ENCODE assay signal across 26 mouse cellular contexts in genomic region chr3:131248444-131248843, GRCm38 (mm10). TPM values are rescaled to one million over a fixed set of nuclear protein-coding genes. Genes with fewer than 3 reads are reported as not detected.
A peak's percentile ranks its signal among the peaks of the same experiment; 100 is the strongest.
DNase-seq lines count a peak whose midpoint lies in the region; ATAC-seq and TF ChIP-seq lines count a peak whose summit lies in the region.
"Had no signal": no experiment of that assay in that cellular context is flagged by ENCODE, and none has a peak within 500 bp of the region (broad histone marks: within the 10 kb centered on the region; RNA-seq: fewer than 3 reads in every experiment).

No protein-coding gene starts in this region.

- peak overlapping the region; percentile 34; the same call in 1 of the 2 replicates for H3K27ac ChIP-seq in liver, postnatal 0 days (ENCODE audit: low read depth)
- no peak overlapping the region for H3K27ac ChIP-seq in liver, embryonic 12.5 days
- H3K27ac ChIP-seq in limb, embryonic 15.5 days: peak overlapping the region; percentile 17; the same call in 1 of the 2 replicates
- H3K27ac ChIP-seq: embryonic facial prominence, embryonic 12.5 days; embryonic facial prominence, embryonic 15.5 days; gastrocnemius, adult 2 months; heart, embryonic 13.5 days; hindbrain, embryonic 14.5 days; hindbrain, postnatal 0 days had no signal

- no peak overlapping the region for H3K4me2 ChIP-seq in liver, postnatal 0 days (ENCODE audit: low read depth, low read length)
- H3K4me2 ChIP-seq in liver, embryonic 12.5 days: no peak overlapping the region
- H3K4me2 ChIP-seq in limb, embryonic 15.5 days: no peak overlapping the region
- H3K4me2 ChIP-seq: embryonic facial prominence, embryonic 12.5 days; embryonic facial prominence, embryonic 15.5 days; heart, embryonic 13.5 days; hindbrain, embryonic 14.5 days had no signal

- peak; percentile 27 for DNase-seq in liver, postnatal 0 days
- peak; percentile 10 for DNase-seq in R1 (ENCODE audit: low read depth, low spot score)
- no peak for DNase-seq in cerebellum, postnatal 36 days
- DNase-seq in left cerebral cortex, postnatal 25 days (ENCODE audit: low spot score in 2 of 2): no peak
- DNase-seq: adrenal gland, adult 2 months; adrenal gland, postnatal 14 days; cerebellum, adult 11-12 months; cerebellum, adult 8-10 months; cerebellum, postnatal 10 days; forebrain, postnatal 0 days; gastrocnemius, adult 2 months; gastrocnemius, postnatal 14 days; heart, adult 18-20 months; heart, postnatal 14 days; heart, postnatal 4 days had no signal

- no peak for ATAC-seq in liver, postnatal 0 days
- ATAC-seq in liver, embryonic 12.5 days: no peak
- no peak for ATAC-seq in limb, embryonic 15.5 days (ENCODE audit: insufficient number of reproducible peaks, low FRiP score, low TSS enrichment, low read depth)
- ATAC-seq: forebrain, embryonic 14.5 days; forebrain, postnatal 0 days; hindbrain, postnatal 0 days; inflammation-experienced regulatory T-cells, adult 6 months; Patski had no signal

- TF ChIP-seq CTCF in liver, postnatal 0 days (IDR thresholded peaks at IDR 0.05; ENCODE audit: low read depth): no peak

- no peaks in the 10 kb centered on the region for H3K27me3 ChIP-seq in liver, postnatal 0 days (ENCODE audit: insufficient read depth, low read length)
- H3K27me3 ChIP-seq in liver, embryonic 12.5 days (replicated peaks): no peaks in the 10 kb centered on the region
- H3K27me3 ChIP-seq in limb, embryonic 15.5 days: no peaks in the 10 kb centered on the region
- H3K27me3 ChIP-seq: embryonic facial prominence, embryonic 12.5 days; embryonic facial prominence, embryonic 15.5 days; heart, embryonic 13.5 days; Patski had no signal

- H3K4me1 ChIP-seq in liver, postnatal 0 days (ENCODE audit: insufficient read depth): peaks cover 5% of the 10 kb centered on the region; the same call in 1 of the 2 replicates
- H3K4me1 ChIP-seq in liver, embryonic 12.5 days: 0 out of 2 replicates have a peak, but pooled peaks cover 6% of the 10 kb centered on the region
- no peaks in the 10 kb centered on the region for H3K4me1 ChIP-seq in limb, embryonic 15.5 days

- TF ChIP-seq EP300 in liver, postnatal 0 days (IDR thresholded peaks at IDR 0.05; ENCODE audit: low read depth): no peak

- H3K36me3 ChIP-seq in liver, postnatal 0 days (replicated peaks; ENCODE audit: insufficient read depth, low read length): peaks cover 15% of the 10 kb centered on the region
- H3K36me3 ChIP-seq in liver, embryonic 12.5 days: peaks cover 48% of the 10 kb centered on the region
- H3K36me3 ChIP-seq in limb, embryonic 15.5 days: peaks cover 51% of the 10 kb centered on the region

- no peak overlapping the region for H3K4me3 ChIP-seq in liver, postnatal 0 days (ENCODE audit: low read depth, low read length)
- H3K4me3 ChIP-seq in liver, embryonic 12.5 days: no peak overlapping the region
- no peak overlapping the region for H3K4me3 ChIP-seq in limb, embryonic 15.5 days
- H3K4me3 ChIP-seq: embryonic facial prominence, embryonic 12.5 days; embryonic facial prominence, embryonic 15.5 days; gastrocnemius, adult 2 months; heart, embryonic 13.5 days had no signal

- no peaks in the 10 kb centered on the region for H3K9me3 ChIP-seq in liver, postnatal 0 days (ENCODE audit: low read length)
- H3K9me3 ChIP-seq in liver, embryonic 12.5 days (replicated peaks): no peaks in the 10 kb centered on the region
- no peaks in the 10 kb centered on the region for H3K9me3 ChIP-seq in limb, embryonic 15.5 days
- H3K9me3 ChIP-seq: embryonic facial prominence, embryonic 12.5 days; embryonic facial prominence, embryonic 15.5 days; G1E; heart, embryonic 13.5 days had no signal

- 68% methylated on average over 10 of the region's 10 CpGs for WGBS in liver, postnatal 0 days (ENCODE audit: insufficient replicate concordance)
- WGBS in liver, embryonic 12.5 days (ENCODE audit: insufficient replicate concordance): 80% methylated on average over 10 of the region's 10 CpGs
- WGBS in limb, embryonic 15.5 days: 86% methylated on average over 10 of the region's 10 CpGs

- intact Hi-C loops in left cerebral cortex, postnatal 25 days (cut with DNase I): no loop called here

- no peak overlapping the region for H3K9ac ChIP-seq in liver, postnatal 0 days (replicated peaks)
- H3K9ac ChIP-seq in liver, embryonic 12.5 days: no peak overlapping the region
- no peak overlapping the region for H3K9ac ChIP-seq in limb, embryonic 15.5 days
- H3K9ac ChIP-seq: embryonic facial prominence, embryonic 12.5 days; embryonic facial prominence, embryonic 15.5 days; forebrain, postnatal 0 days; heart, embryonic 13.5 days; hindbrain, embryonic 14.5 days had no signal

RNA-seq across cellular contexts. Expression of gene Hadh, which starts 23.5 kb away (rescaled TPM):
- 279 and 305 TPM in 2 replicates for polyA plus RNA-seq in liver, postnatal 0 days (2015; fragmentation: Nextera tagmentation; extraction: Ambion mirVana)
- polyA plus RNA-seq in liver, embryonic 12.5 days (2016; fragmentation: Nextera tagmentation; extraction: Ambion mirVana): 72.7 and 74.3 TPM in 2 replicates
- polyA plus RNA-seq in limb, embryonic 15.5 days (2015; fragmentation: Nextera tagmentation; extraction: Ambion mirVana): 113 and 115 TPM in 2 replicates
- 10 to 100 TPM; 19.2 to 21.0 TPM for total RNA-seq in left cerebral cortex, postnatal 25 days (2021)

RNA-seq across cellular contexts. Expression of gene Cyp2u1, which starts 54.6 kb away (rescaled TPM):
- 1.2 and 1.4 TPM in 2 replicates for polyA plus RNA-seq in liver, postnatal 0 days (2015; fragmentation: Nextera tagmentation; extraction: Ambion mirVana)
- polyA plus RNA-seq in liver, embryonic 12.5 days (2016; fragmentation: Nextera tagmentation; extraction: Ambion mirVana): 0.29 and 0.67 TPM in 2 replicates
- polyA plus RNA-seq in limb, embryonic 15.5 days (2015; fragmentation: Nextera tagmentation; extraction: Ambion mirVana): 1.2 and 1.3 TPM in 2 replicates
- total RNA-seq in left cerebral cortex, postnatal 25 days (2021): 10 to 100 TPM; 14.8 to 18.5 TPM
- polyA plus RNA-seq: G1E had no signal

Comparison
In these comparisons a context has a peak if more than half of its experiments do, and no peak if none do; other contexts are left out.
1. DNase-seq: peak in liver, postnatal 0 days (single experiment) and R1 (single experiment); none in cerebellum, postnatal 36 days (0 of 2) and left cerebral cortex, postnatal 25 days (0 of 2).